In the genomic region with DNA sequence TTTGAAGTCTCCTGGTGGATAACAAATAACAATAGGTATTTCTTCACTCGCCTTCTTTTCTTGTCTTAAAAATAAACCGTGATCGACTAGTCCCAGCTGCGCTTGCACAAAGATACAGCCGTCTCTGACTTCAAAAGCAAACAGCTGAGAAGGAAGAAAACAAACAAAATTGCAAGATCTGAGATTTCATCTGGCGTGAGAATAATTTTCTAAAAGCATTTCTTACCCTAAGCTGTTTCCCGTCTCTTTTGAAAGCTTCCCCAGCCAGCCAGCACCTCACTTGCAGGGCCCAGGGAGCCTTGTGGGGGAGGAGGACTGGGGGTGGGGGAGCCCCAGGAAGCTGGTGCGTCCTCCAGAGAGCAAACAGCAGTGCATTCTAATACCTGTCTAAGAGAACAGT, we compare ENCODE assay signal across 18 mouse cellular contexts.
A peak's percentile ranks its signal among the peaks of the same experiment; 100 is the strongest.
DNase-seq lines count a peak whose midpoint lies in the region; ATAC-seq and TF ChIP-seq lines count a peak whose summit lies in the region.
"Had no signal": no experiment of that assay in that cellular context is flagged by ENCODE, and none has a peak within 500 bp of the region (broad histone marks: within the 10 kb centered on the region; RNA-seq: fewer than 3 reads in every experiment).

No protein-coding gene starts in this region.

- WGBS in intestine, embryonic 14.5 days: 54% methylated on average over 8 of the region's 8 CpGs
- 47% methylated on average over 8 of the region's 8 CpGs for WGBS in intestine, postnatal 0 days
- 29% methylated on average over 8 of the region's 8 CpGs for WGBS in lung, postnatal 0 days

- TF ChIP-seq CTCF in intestine, postnatal 0 days (IDR thresholded peaks at IDR 0.05; ENCODE audit: low read depth): no peak
- no peak for TF ChIP-seq CTCF in lung, postnatal 0 days (IDR thresholded peaks at IDR 0.05)

- no peaks in the 10 kb centered on the region for H3K27me3 ChIP-seq in intestine, embryonic 14.5 days (replicated peaks; ENCODE audit: control insufficient read depth, insufficient read depth, low read length)
- no peaks in the 10 kb centered on the region for H3K27me3 ChIP-seq in intestine, postnatal 0 days (replicated peaks; ENCODE audit: control insufficient read depth, insufficient read depth, low read length)
- H3K27me3 ChIP-seq in lung, postnatal 0 days (replicated peaks; ENCODE audit: insufficient read depth, low read length): no peaks in the 10 kb centered on the region
- H3K27me3 ChIP-seq: embryonic facial prominence, embryonic 13.5 days; hindbrain, embryonic 12.5 days had no signal

- no peak for ATAC-seq in intestine, embryonic 14.5 days (replicated peaks; ENCODE audit: low FRiP score, low TSS enrichment, low read depth)
- ATAC-seq in intestine, postnatal 0 days: no peak
- peak; percentile 55; the same call in 1 of the 2 replicates for ATAC-seq in lung, postnatal 0 days

- no peak overlapping the region for H3K4me3 ChIP-seq in intestine, embryonic 14.5 days (ENCODE audit: low read depth, low read length)
- H3K4me3 ChIP-seq in intestine, postnatal 0 days (ENCODE audit: low read depth, low read length): no peak overlapping the region
- no peak overlapping the region for H3K4me3 ChIP-seq in lung, postnatal 0 days (ENCODE audit: low read depth, low read length)
- H3K4me3 ChIP-seq: embryonic facial prominence, embryonic 13.5 days; hindbrain, embryonic 12.5 days; myocyte had no signal

- H3K36me3 ChIP-seq in intestine, embryonic 14.5 days (ENCODE audit: control insufficient read depth, insufficient read depth, low read length): no peaks in the 10 kb centered on the region
- H3K36me3 ChIP-seq in intestine, postnatal 0 days (ENCODE audit: control insufficient read depth, insufficient read depth): no peaks in the 10 kb centered on the region
- H3K36me3 ChIP-seq in lung, postnatal 0 days (ENCODE audit: insufficient read depth, low read length): no peaks in the 10 kb centered on the region
- H3K36me3 ChIP-seq: embryonic facial prominence, embryonic 13.5 days; hindbrain, embryonic 12.5 days had no signal

- H3K27ac ChIP-seq in intestine, embryonic 14.5 days (ENCODE audit: low read depth): no peak overlapping the region
- H3K27ac ChIP-seq in intestine, postnatal 0 days (ENCODE audit: low read depth, low read length): no peak overlapping the region
- H3K27ac ChIP-seq in lung, postnatal 0 days (ENCODE audit: low read length): peak overlapping the region; percentile 38; the same call in 1 of the 2 replicates
- H3K27ac ChIP-seq: embryonic facial prominence, embryonic 13.5 days; hindbrain, embryonic 12.5 days; macrophage had no signal

- peak; percentile 29 for DNase-seq in intestine, embryonic 14.5 days (ENCODE audit: low spot score)
- DNase-seq in thymus, postnatal 14 days: peak; percentile 6
- DNase-seq in thymus, postnatal 36 days: no peak
- DNase-seq in lung, postnatal 0 days (ENCODE audit: low spot score): peak; percentile 84
- DNase-seq in urinary bladder, postnatal 25 days (ENCODE audit: low spot score): no peak
- DNase-seq in gastrocnemius, adult 8-10 months (ENCODE audit: low spot score in 2 of 2): no peak
- DNase-seq in frontal cortex, postnatal 36 days (ENCODE audit: low spot score in 2 of 2): no peak
- DNase-seq: adrenal gland, postnatal 36 days; cerebellum, postnatal 36 days; gastrocnemius, postnatal 25 days; kidney, adult 18-20 months; kidney, postnatal 36 days; liver had no signal

- H3K9ac ChIP-seq in intestine, embryonic 14.5 days (ENCODE audit: low read length): no peak overlapping the region
- H3K9ac ChIP-seq in intestine, postnatal 0 days (ENCODE audit: low read depth, low read length): no peak overlapping the region
- H3K9ac ChIP-seq in lung, postnatal 0 days (replicated peaks; ENCODE audit: low read depth): no peak overlapping the region
- H3K9ac ChIP-seq: embryonic facial prominence, embryonic 13.5 days; hindbrain, embryonic 12.5 days had no signal

- H3K4me2 ChIP-seq in intestine, embryonic 14.5 days (ENCODE audit: low read length): no peak overlapping the region
- no peak overlapping the region for H3K4me2 ChIP-seq in intestine, postnatal 0 days (replicated peaks; ENCODE audit: low read depth)
- H3K4me2 ChIP-seq in lung, postnatal 0 days (replicated peaks; ENCODE audit: low read depth, low read length): no peak overlapping the region
- H3K4me2 ChIP-seq: embryonic facial prominence, embryonic 13.5 days; hindbrain, embryonic 12.5 days had no signal

- H3K4me1 ChIP-seq in intestine, embryonic 14.5 days (replicated peaks; ENCODE audit: control insufficient read depth, insufficient read depth, low read length): no peaks in the 10 kb centered on the region
- H3K4me1 ChIP-seq in intestine, postnatal 0 days (replicated peaks; ENCODE audit: control insufficient read depth, insufficient read depth, low read length): no peaks in the 10 kb centered on the region
- no peaks in the 10 kb centered on the region for H3K4me1 ChIP-seq in lung, postnatal 0 days (ENCODE audit: insufficient read depth, low read depth, low read length)

- TF ChIP-seq EP300 in lung, postnatal 0 days (IDR thresholded peaks at IDR 0.05): peak; percentile 43; the same call in 1 of the 2 replicates

- no peaks in the 10 kb centered on the region for H3K9me3 ChIP-seq in intestine, embryonic 14.5 days (ENCODE audit: control insufficient read depth, low read length)
- no peaks in the 10 kb centered on the region for H3K9me3 ChIP-seq in intestine, postnatal 0 days (ENCODE audit: control insufficient read depth)
- no peaks in the 10 kb centered on the region for H3K9me3 ChIP-seq in lung, postnatal 0 days (ENCODE audit: low read length)
- H3K9me3 ChIP-seq: embryonic facial prominence, embryonic 13.5 days; hindbrain, embryonic 12.5 days had no signal

Comparison
In these comparisons a context has a peak if more than half of its experiments do, and no peak if none do; other contexts are left out.
1. DNase-seq: peak in intestine, embryonic 14.5 days (single experiment), thymus, postnatal 14 days (single experiment) and lung, postnatal 0 days (single experiment); none in thymus, postnatal 36 days (0 of 2), urinary bladder, postnatal 25 days (single experiment), gastrocnemius, adult 8-10 months (0 of 2) and frontal cortex, postnatal 36 days (0 of 2).